Mouse (Mus musculus) kidney, postnatal 36 days (tissue): Measurements from ENCODE around the gene Glrx.

Source experiments
- DNase-seq, 2 experiments: peaks; one replicate each; pipeline ENCODE4 v3.0.0; 2021 to 2022; ENCODE audit warnings: mixed read lengths in 2 of 2

The Glrx gene

DNA sequence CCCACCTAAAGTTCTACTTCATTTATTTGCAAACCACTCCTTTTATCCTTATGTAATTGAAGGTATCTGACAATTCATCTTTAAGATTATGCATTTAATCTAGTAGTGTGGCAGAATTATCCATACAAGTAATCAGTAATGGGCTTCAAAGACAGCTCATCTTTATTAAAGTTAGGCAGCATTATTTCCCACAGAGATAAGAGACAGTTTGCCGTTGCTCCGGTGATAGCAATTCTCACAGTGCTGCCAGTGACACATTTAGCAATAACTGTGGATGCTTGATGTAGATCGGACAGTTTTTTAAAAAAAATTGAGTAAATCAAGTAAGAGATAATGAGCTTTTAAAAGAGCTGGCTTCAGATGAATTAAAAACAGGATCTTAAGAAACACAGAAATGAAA is 52.6 kb downstream of the Glrx start:
- no peak for DNase-seq

DNA sequence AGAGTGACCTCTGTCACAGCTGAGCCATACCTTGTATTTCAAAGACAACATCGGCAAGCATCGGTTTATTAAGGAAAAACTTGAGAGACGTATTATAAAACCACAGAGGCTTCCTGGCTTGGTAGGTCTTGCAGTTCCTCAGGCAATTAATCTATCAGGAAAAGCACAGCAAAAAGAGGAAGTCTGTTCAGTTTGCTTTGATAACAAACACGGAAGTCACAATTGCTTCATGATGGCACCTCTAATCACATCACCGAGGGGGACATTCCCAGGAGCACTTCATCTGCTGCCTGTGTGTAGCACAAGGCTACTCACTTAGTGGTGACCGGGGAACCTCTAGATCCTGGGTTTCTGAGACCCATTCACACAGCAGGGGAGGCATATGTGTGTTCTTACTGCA is 53.2 kb downstream of the Glrx start:
- DNase-seq: no peak
